Mouse (Mus musculus) 3134 (cell line): ENCODE measurements around the gene Sfi1.
"Not testable (repeated sequence)": the region's sequence is repeated elsewhere in the genome, so short reads cannot be mapped to it uniquely, and the experiment has no call there.

Experiments used
- DNase-seq: peaks from one replicate; pipeline ENCODE4 v3.0.0-alpha.2; 2011; ENCODE audit warnings: low spot score; ENCODE audit not compliant: insufficient read length; ENCODE audit errors: extremely low read depth

Gene Sfi1

DNA sequence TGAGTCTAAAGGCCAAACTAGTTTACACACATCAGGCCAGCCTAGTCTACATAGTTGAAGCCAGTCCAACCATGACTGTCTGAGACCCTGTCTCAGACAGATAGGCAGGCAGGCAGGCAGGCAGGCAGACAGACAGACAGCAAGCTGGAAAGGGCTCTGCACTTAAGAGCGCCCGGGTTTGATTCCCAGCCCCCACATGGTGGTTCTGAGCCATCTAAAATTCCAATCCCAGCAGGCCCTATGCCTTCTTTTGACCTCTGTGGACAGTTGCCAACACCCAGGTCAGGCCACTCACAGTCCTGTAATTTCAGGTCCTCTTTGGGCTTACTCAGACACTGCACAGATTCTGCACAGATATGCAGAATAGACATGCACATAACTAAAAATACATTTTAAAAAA lies 46.5 kb downstream of the Sfi1 start:
- DNase-seq = not testable (repeated sequence)

- not testable (repeated sequence) for DNase-seq
These were observed 47.7 kb downstream of the Sfi1 start for GRCm38 (mm10) chr11:3145359-3146165.

- DNase-seq = not testable (repeated sequence)
These were observed 49.3 kb downstream of the Sfi1 start for GRCm38 (mm10) chr11:3143984-3144383.

DNA sequence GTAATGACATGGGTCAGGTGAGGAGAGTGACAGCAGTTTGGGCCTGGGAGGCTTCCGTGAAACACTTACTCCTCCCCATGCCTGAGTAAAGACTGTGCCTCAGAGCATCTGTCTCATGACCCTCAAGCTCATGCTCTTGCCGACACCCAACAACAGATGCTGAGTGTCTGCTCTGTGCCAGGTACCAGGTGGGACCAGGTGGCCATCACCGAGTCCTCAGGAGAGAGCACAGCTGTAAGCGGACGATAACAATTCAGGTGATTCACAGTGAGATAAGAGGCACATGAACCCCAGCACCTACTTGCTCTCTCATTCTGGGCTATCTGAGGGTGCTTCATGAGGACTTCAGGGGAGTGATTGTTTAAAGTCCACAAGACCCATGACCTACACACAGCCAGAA lies 50.9 kb downstream of the Sfi1 start:
- not testable (repeated sequence) for DNase-seq

DNA sequence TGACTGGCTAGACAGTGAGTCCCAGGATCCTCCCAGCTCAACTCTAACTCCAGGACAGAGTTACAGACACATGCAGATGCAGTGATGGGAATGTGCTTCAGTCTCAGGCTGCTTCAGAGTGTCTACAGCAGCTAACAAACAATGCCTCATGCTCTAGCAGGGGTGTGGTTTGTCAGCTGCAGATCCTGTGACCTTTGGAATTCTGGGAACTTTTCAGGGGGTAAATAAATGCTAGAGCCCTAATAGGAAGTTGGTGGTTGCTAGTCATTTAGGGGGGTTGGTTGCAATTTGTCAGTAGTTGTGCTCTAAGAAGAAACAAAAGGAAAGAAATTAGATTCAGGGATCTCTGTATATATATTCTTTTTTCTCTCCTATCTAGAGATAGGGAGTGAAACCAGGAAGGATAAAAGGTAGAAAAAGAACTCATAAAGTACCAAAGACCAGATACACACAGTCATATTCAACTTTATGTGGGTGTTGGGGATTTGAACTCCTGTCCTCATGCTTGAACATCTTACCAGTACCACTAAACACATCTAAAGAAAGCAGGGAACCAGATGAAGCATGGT lies 52.2 kb downstream of the Sfi1 start:
- not testable (repeated sequence) for DNase-seq

DNA sequence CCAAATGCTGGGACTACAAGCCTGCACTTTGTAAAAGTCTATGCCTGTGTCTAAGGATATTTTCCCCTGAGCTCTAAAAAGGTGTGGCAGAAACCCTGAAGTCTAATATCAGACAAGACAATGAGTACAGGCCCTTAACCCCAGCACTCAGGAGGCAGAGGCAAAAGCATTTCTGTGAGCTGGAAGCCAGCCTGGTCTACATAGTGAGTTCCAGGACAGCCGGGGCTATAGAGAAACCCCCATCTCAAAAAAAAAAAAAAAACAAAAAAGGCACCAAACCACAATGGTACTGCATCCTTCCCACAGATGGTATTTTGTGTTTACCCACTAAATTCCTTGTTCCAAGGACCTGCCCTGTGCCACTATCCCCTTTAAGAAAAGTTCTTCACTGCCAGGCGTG lies 54.9 kb downstream of the Sfi1 start:
- DNase-seq = not testable (repeated sequence)

- DNase-seq = not testable (repeated sequence)
These were observed 56.0 kb downstream of the Sfi1 start for GRCm38 (mm10) chr11:3137279-3137678.

GRCm38 (mm10) chr11:3135956-3136355 lies 57.3 kb downstream of the Sfi1 start:
- not testable (repeated sequence) for DNase-seq

GRCm38 (mm10) chr11:3135391-3135790 lies 57.9 kb downstream of the Sfi1 start:
- DNase-seq = not testable (repeated sequence)

DNA sequence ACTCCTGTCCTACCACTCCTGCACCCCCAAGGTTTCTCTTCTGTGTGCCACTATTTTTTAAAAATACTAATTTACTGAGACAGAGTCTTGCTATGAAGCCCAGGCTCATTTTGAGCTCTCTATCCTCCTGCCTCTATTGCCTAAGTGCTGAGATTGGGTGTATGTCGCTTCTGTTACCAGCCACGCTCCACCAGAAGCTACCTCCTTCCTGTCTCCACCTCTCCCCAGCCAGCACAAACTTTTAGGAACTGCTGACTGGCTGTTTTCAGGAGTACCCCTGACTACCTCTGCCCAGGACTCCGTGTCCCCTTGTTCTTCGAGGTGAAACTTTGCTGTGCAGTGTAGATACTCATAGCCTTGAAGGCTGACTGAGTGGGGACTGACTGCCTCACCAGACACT lies 59.9 kb downstream of the Sfi1 start:
- not testable (repeated sequence) for DNase-seq

GRCm38 (mm10) chr11:3132957-3133356 lies 60.3 kb downstream of the Sfi1 start:
- not testable (repeated sequence) for DNase-seq

- peak; percentile 61 for DNase-seq
These were observed 61.3 kb downstream of the Sfi1 start for GRCm38 (mm10) chr11:3132001-3132400.

- DNase-seq = not testable (repeated sequence)
These were observed 63.4 kb downstream of the Sfi1 start for GRCm38 (mm10) chr11:3129852-3130251.

- DNase-seq = not testable (repeated sequence)
These were observed 64.0 kb downstream of the Sfi1 start for GRCm38 (mm10) chr11:3129276-3129675.

- DNase-seq = peak; percentile 47
These were observed 65.9 kb downstream of the Sfi1 start for GRCm38 (mm10) chr11:3127303-3127795.

DNA sequence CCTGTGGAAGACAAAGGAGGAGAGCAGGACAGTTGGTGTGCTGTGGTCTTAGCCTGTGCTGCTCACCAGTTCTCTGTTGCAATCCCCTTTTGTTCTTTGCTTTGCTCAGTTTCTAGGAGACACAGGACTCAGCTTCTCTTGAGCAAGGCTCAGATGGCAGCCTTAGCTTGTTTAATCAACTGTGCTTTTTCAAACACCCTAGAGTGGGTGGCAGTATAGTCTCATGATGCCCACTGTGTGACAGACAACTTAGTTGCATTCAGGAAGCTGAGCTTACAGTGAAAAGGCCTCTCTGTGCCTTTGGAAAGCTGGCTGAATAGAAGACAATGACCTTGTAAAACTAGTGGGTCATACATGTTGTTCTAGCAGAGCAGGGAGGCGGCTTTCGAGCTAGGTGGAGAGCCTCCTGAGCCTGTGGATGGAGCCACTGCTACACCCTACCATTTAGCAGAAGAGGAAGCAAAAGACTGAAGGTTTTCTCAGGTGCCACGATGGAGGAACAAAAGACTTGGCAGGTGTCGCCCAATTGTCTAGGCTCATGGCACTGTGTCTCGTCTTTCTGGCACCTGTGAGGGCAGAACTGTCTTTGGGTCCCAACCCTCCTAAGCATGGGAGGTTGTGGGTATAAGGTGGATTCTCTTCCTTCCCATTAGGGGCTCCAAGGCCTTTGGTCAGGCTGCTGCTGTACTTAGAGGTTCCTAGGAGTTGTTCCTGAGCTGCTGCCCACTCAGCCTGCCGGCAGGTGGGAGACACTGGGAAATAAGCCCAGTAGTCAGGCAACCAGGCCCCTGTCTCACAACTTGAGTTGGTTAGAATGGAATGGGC lies 66.6 kb downstream of the Sfi1 start:
- DNase-seq = not testable (repeated sequence)

DNA sequence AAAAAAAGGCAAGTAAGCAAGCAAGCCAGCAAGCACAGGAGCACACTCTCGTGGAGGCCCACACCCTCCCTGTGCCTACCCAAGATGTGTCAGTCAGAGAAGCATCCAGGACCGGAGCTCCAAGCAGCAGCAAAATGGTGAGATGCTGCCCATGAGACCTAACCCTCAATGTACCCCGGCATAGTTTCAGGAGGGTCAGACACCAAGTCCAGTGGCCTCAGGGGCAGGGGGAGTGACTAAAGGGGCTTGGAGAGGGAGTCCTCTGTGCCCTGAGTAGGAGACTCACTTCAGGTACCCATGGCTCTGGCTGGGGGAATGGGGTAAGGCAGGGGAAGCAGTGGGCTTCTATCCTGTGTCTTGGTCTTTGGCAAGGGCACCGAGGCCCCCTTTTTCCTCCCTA lies 67.3 kb downstream of the Sfi1 start:
- not testable (repeated sequence) for DNase-seq

- peak; percentile 52 for DNase-seq
These were observed 68.1 kb downstream of the Sfi1 start for GRCm38 (mm10) chr11:3124932-3125810.

- no peak for DNase-seq
These were observed 78.9 kb downstream of the Sfi1 start for GRCm38 (mm10) chr11:3114403-3114802.

DNA sequence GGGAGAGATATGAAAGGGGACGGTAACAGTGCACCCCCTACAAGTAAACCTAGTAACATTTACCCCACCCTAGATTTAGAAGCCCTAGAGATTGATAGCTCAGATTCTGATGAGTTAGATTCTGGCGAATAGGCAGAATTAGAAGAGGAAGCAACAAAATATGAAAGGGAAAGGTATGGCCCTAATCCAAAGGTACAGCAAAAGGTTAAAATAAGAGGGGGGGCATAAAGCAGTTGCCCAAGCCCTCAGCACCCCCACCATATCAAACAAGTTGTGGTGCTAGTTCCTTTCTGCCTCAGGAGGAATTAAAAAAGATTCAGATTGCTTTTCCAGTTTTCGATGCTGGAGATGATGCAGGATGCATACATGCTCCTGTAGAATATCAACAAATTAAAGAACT lies 87.1 kb downstream of the Sfi1 start:
- no peak for DNase-seq
